Mouse (Mus musculus) thymus, postnatal 14 days (tissue): Measurements from ENCODE around the gene Dnajb1.

Experiments used
- DNase-seq: peaks from one replicate; pipeline ENCODE4 v3.0.0; 2021

Dnajb1 gene

GRCm38 (mm10) chr8:83656484-83657246 is 48.7 kb downstream of the Dnajb1 start:
- no peak for DNase-seq

GRCm38 (mm10) chr8:83660545-83660944 is 52.6 kb downstream of the Dnajb1 start:
- DNase-seq, result no peak

- DNase-seq, result no peak
Observed at GRCm38 (mm10) chr8:83660995-83661680, 53.1 kb downstream of the Dnajb1 start.
